Mouse (Mus musculus) brain, embryonic 14.5 days (tissue): ENCODE results near the gene Olfr315.

ENCODE experiments used
- CTCF ChIP-seq: fragments of 200-500 bp; IDR thresholded peaks from 2 replicates; pipeline ENCODE4 v1.5.1; 2012; ENCODE audit warnings: inconsistent platforms, mild to moderate bottlenecking, moderate library complexity, borderline replicate concordance; ENCODE audit not compliant: insufficient read depth, insufficient read length; ENCODE audit errors: extremely low read depth
- POLR2A ChIP-seq: fragments of 200-500 bp; IDR thresholded peaks from 2 replicates; pipeline ENCODE4 v1.6.1; 2012; ENCODE audit warnings: mild to moderate bottlenecking, inconsistent platforms, borderline replicate concordance; ENCODE audit not compliant: poor library complexity, insufficient read depth, insufficient read length, severe bottlenecking; ENCODE audit errors: extremely low read depth

DNA sequence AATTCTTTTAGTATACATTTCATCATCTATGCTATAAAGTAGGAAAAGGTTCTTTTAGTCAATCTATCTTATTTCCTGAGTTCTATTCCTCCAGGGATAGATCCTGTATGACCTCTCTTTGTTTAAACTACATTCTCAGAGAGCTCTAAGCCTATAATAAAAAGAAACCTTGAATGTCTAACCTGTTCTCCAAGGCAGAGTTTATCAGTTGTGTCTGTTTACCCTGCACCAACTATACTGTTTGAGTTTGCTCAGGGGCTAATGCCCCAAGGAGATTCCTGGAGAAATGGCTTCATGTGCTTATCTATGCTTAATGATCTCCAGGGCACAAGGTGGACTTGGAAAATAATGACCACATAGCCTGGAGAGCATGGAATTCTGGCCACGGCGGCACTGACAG is 31.4 kb downstream of the Olfr315 start:
- TF ChIP-seq POLR2A, result no peak
- no peak for TF ChIP-seq CTCF
